Mouse (Mus musculus) induced T-regulatory cell, adult 2 months (primary cell): ENCODE results near the gene Gm13420.

Experiments used
- DNase-seq: peaks from one replicate; pipeline ENCODE4 v3.0.0-alpha.2; 2012; ENCODE audit warnings: low read depth

Gene Gm13420

GRCm38 (mm10) chr2:29701393-29701792 is 50.1 kb downstream of the Gm13420 start:
- no peak for DNase-seq

- no peak for DNase-seq
These were observed 50.6 kb downstream of the Gm13420 start for GRCm38 (mm10) chr2:29700898-29701297.

GRCm38 (mm10) chr2:29698421-29699290 is 52.8 kb downstream of the Gm13420 start:
- no peak for DNase-seq

- DNase-seq: no peak
These were observed 55.2 kb downstream of the Gm13420 start for GRCm38 (mm10) chr2:29696207-29696800.
